Mouse (Mus musculus): ENCODE measurements around the gene Sctr. TPM values are rescaled to one million over a fixed set of nuclear protein-coding genes. Genes with fewer than 3 reads are reported as not detected.

The Sctr gene
- polyA plus RNA-seq (2012; ENCODE audit: low replicate concordance) = not detected in 2 replicates

DNA sequence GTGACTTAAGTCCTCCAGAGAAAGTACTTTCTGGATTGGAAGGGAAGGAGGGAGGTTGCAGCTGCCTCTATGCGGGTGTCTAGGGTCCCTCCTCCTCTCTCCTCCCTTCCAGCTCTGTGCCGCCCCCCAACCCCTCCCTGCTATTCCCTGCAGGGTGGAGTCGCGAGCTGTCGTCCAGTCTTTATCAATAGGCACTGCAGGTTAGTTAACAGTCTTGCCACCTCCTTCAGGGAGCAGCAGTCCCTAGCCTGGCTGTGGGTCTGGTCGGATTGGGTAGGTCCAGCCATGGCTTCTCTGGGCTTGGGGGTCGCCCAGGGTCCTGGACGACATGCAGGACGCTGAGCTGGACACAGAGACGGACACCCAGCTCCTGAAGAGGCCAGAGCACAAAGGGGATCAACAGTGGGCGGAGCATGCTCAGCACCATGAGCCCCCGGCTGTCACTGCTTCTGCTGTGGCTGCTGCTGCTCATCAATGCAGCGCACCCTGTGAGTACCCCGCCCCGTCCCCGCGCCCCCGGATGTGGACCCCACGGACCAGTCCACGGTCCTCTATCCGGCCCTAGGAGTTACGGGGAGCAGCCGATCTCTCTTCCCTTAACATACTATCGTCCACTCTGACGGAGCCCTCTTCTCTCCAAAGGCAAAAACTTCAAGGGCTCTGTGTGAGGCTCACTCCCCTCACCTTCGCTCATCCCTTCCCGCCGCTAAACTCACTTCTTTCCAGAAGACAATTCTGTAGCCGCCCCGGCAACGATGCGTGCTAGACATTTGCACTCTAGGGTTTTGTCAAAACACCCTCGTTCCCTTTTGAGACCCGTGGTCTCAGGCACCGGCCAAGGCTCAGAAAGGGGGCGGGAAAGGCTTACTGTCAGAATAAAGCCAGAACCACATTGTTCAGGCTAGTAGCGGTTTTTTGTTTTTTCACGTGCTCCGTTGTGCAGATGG lies at the start of gene Sctr:
Sctr (plus strand) TSS at position 51 of the 947 bp plus-strand sequence.

DNA sequence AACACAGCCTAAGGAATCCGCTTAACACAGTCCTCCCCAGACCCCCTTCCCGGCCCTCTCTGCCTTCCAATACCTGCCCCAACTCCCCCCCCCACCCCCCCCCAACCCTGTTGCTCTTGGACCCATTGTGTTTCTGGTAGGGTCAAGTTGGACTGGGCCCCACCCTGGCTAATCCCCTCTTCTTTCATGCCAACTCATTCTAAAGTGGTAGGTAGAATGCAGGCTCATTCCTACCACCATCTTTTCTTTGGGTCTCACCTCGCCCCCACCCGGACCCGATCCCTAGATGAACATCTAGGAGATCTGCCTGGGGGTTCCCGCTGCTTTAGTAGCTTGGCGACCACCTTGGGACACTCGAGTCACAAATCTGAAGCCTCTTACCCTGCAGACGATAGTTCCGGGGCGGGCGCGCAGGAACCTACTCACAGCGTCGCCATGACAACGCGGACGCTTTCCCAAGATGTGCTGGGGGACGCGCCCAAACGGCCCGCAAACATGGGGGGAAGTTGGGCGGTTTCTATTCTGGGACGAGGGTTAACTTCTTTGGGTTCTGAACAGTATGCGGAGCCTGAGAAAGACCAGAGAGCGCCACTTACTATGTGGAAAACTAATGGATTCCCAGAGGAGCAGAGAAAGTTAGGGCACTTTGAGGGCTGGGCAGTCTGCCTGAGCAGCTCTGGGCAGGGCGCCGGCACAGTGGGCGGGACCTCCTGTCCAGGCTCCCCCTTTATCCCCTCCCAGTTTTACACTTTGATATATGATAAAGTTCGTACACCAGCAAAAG lies 9.7 kb upstream of the Sctr start, which contains the start of gene Cfap221:
Cfap221 (minus strand) TSS at position 437 of the 784 bp plus-strand sequence.

DNA sequence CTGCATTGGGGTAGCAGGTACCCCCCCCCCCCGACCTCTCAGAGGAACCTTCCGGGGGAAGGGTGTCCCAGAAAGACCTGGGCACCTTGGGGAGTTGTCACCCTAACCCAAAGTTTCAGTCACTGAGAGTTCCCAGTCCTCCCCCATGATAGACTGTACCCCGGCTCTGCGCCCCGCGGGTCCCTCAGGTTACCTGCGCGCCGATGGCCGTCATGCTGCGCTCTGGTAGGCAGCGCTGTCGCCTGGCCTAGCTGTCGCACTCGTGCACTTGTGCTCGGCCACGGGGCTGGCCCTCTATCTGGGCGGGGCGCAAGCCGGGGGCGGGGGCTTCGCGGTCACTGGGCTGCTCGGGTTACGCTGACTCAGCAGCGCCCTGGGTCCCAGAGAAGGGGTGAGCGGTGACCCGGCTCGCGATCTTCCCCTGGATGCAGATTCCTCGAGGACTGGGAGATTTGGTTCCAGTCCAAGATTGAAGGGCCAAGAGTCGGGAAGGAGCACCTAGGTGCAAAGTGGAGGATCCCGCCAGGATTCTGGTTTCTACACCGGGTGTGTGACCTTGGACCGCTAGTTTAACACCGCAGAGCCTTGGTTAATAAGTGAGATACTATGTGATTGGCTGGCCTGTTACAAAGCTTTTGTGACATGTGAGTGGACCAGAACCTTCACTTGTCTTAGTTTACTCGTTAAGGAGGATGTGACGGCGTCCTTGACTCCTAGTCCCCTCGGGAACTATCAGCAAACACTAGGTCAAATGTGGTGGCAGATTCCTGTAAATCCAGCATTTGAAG lies 67.0 kb downstream of the Sctr start, which contains the start of gene Tmem37:
Tmem37 (minus strand) TSS at position 556 of the 788 bp plus-strand sequence.

Other genes starting within 250 kb of the Sctr start
- 6.6 and 14.2 TPM in 2 replicates for gene Ptpn4, start 169.3 kb upstream of the Sctr start, polyA plus RNA-seq (2012; ENCODE audit: low replicate concordance)
- gene Tmem177, start 93.7 kb upstream of the Sctr start, polyA plus RNA-seq (2012; ENCODE audit: low replicate concordance) = 0.61 and 0.66 TPM in 2 replicates
- not detected in 2 replicates for gene Cfap221, start 9.7 kb upstream of the Sctr start, polyA plus RNA-seq (2012; ENCODE audit: low replicate concordance)
- gene Tmem37, start 67.2 kb downstream of the Sctr start, polyA plus RNA-seq (2012; ENCODE audit: low replicate concordance) = 2.1 and 2.3 TPM in 2 replicates
- 3.1 and 4.5 TPM in 2 replicates for gene Dbi, start 114.2 kb downstream of the Sctr start, polyA plus RNA-seq (2012; ENCODE audit: low replicate concordance)
- 0.68 and 2.9 TPM in 2 replicates for gene 3110009E18Rik, start 114.3 kb downstream of the Sctr start, polyA plus RNA-seq (2012; ENCODE audit: low replicate concordance)